Mouse (Mus musculus) liver, postnatal 0 days (tissue): ENCODE results near the gene Cdc42bpa.

Source experiments
- CTCF ChIP-seq: sonication (generic); IDR thresholded peaks from 2 replicates; pipeline ENCODE4 v1.5.1; 2016; ENCODE audit warnings: antibody characterized with exemption, low read depth
- EP300 ChIP-seq: IDR thresholded peaks from 2 replicates; pipeline ENCODE4 v1.6.1; 2016; ENCODE audit warnings: antibody characterized with exemption, low read depth, mild to moderate bottlenecking

- TF ChIP-seq CTCF (no peak), EP300 (no peak)
Observed at GRCm38 (mm10) chr1:180044160-180044559, 83.9 kb downstream of the Cdc42bpa start.
